In genomic region chr13:43452843-43453605, GRCm38 (mm10) we compare ENCODE assay signal across 10 mouse cellular contexts. TPM values are rescaled to one million over a fixed set of nuclear protein-coding genes. Genes with fewer than 3 reads are reported as not detected.
DNase-seq lines count a peak whose midpoint lies in the region; ATAC-seq lines count a peak whose summit lies in the region.
"Had no signal": no experiment of that assay in that cellular context is flagged by ENCODE, and none has a peak within 500 bp of the region (broad histone marks: within the 10 kb centered on the region; RNA-seq: fewer than 3 reads in every experiment).

No protein-coding gene starts in this region.

- peak overlapping the region; percentile 35 to 48; a peak in 3 of 4 replicates for H3K27ac ChIP-seq in heart, embryonic 14.5 days (replicated peaks in 1 of 2; ENCODE audit: control insufficient read depth in 1 of 2, insufficient read depth in 1 of 2, low read depth in 2 of 2, low read length in 2 of 2)
- peak overlapping the region; percentile 46 for H3K27ac ChIP-seq in midbrain, embryonic 12.5 days (replicated peaks)
- no peak overlapping the region; the same call in 1 of the 2 replicates for H3K27ac ChIP-seq in midbrain, embryonic 10.5 days (replicated peaks)
- peak overlapping the region; percentile 57 for H3K27ac ChIP-seq in hindbrain, embryonic 12.5 days
- H3K27ac ChIP-seq: limb, embryonic 12.5 days had no signal

- no peak overlapping the region for H3K9ac ChIP-seq in heart, embryonic 14.5 days (ENCODE audit: low read length)
- H3K9ac ChIP-seq in midbrain, embryonic 12.5 days (replicated peaks), result no peak overlapping the region
- no peak overlapping the region for H3K9ac ChIP-seq in hindbrain, embryonic 12.5 days
- H3K9ac ChIP-seq: limb, embryonic 12.5 days had no signal

- no peak for DNase-seq in heart, postnatal 4 days
- no peak for DNase-seq in midbrain, embryonic 10.5 days (ENCODE audit: low spot score)
- peak; percentile 73 for DNase-seq in thymus, postnatal 14 days
- DNase-seq in ovary, postnatal 10 days (ENCODE audit: low spot score), result no peak
- no peak for DNase-seq in ovary, postnatal 36 days (ENCODE audit: low spot score)

- no peaks in the 10 kb centered on the region for H3K27me3 ChIP-seq in heart, embryonic 14.5 days (ENCODE audit: control insufficient read depth, insufficient read depth, low read length)
- no peaks in the 10 kb centered on the region for H3K27me3 ChIP-seq in midbrain, embryonic 12.5 days
- H3K27me3 ChIP-seq in midbrain, embryonic 10.5 days (ENCODE audit: low read depth, poor library complexity, severe bottlenecking), result no peaks in the 10 kb centered on the region
- no peaks in the 10 kb centered on the region for H3K27me3 ChIP-seq in hindbrain, embryonic 12.5 days
- H3K27me3 ChIP-seq: limb, embryonic 12.5 days; Patski had no signal

- H3K4me1 ChIP-seq in heart, embryonic 14.5 days (ENCODE audit: control insufficient read depth in 2 of 2, insufficient read depth in 2 of 2, low read length in 2 of 2), result peaks cover 0 to 11% of the 10 kb centered on the region in 2 experiments; a peak in 2 of 4 replicates
- peaks cover 16% of the 10 kb centered on the region for H3K4me1 ChIP-seq in midbrain, embryonic 12.5 days
- peaks cover 17% of the 10 kb centered on the region for H3K4me1 ChIP-seq in midbrain, embryonic 10.5 days
- peaks cover 9% of the 10 kb centered on the region for H3K4me1 ChIP-seq in hindbrain, embryonic 12.5 days

- H3K4me2 ChIP-seq in heart, embryonic 14.5 days (ENCODE audit: low read length), result peak overlapping the region; percentile 6; the same call in 1 of the 2 replicates
- H3K4me2 ChIP-seq in midbrain, embryonic 12.5 days (replicated peaks), result peak overlapping the region; percentile 14; the same call in 1 of the 2 replicates
- 0 out of 2 replicates have a peak overlapping the region, but pooled peaks have one; percentile 15 for H3K4me2 ChIP-seq in hindbrain, embryonic 12.5 days (replicated peaks)
- H3K4me2 ChIP-seq: limb, embryonic 12.5 days had no signal

- no peaks in the 10 kb centered on the region for H3K36me3 ChIP-seq in heart, embryonic 14.5 days (ENCODE audit: control insufficient read depth, insufficient read depth, low read length)
- H3K36me3 ChIP-seq in midbrain, embryonic 12.5 days, result no peaks in the 10 kb centered on the region
- no peaks in the 10 kb centered on the region for H3K36me3 ChIP-seq in midbrain, embryonic 10.5 days
- H3K36me3 ChIP-seq in hindbrain, embryonic 12.5 days, result no peaks in the 10 kb centered on the region
- H3K36me3 ChIP-seq: limb, embryonic 12.5 days had no signal

- WGBS in heart, embryonic 14.5 days, result 48% methylated on average over 7 of the region's 7 CpGs
- WGBS in midbrain, embryonic 12.5 days, result 36% methylated on average over 7 of the region's 7 CpGs
- WGBS in midbrain, embryonic 10.5 days, result 54% methylated on average over 7 of the region's 7 CpGs
- 33% methylated on average over 7 of the region's 7 CpGs for WGBS in hindbrain, embryonic 12.5 days

- no peak overlapping the region for H3K4me3 ChIP-seq in heart, embryonic 14.5 days (ENCODE audit: control insufficient read depth in 1 of 2, insufficient read depth in 1 of 2, low read depth in 1 of 2, low read length in 2 of 2)
- no peak overlapping the region for H3K4me3 ChIP-seq in midbrain, embryonic 12.5 days
- no peak overlapping the region for H3K4me3 ChIP-seq in midbrain, embryonic 10.5 days
- no peak overlapping the region for H3K4me3 ChIP-seq in hindbrain, embryonic 12.5 days
- H3K4me3 ChIP-seq: limb, embryonic 12.5 days had no signal

- ATAC-seq in heart, embryonic 14.5 days (ENCODE audit: insufficient number of reproducible peaks, insufficient read depth, low FRiP score, low read depth), result no peak
- ATAC-seq in midbrain, embryonic 12.5 days (ENCODE audit: low FRiP score, low read depth), result no peak
- ATAC-seq in hindbrain, embryonic 12.5 days (ENCODE audit: low FRiP score), result no peak
- ATAC-seq: Patski had no signal

- no peaks in the 10 kb centered on the region for H3K9me3 ChIP-seq in heart, embryonic 14.5 days (ENCODE audit: control insufficient read depth, low read length)
- H3K9me3 ChIP-seq in midbrain, embryonic 12.5 days, result no peaks in the 10 kb centered on the region
- no peaks in the 10 kb centered on the region for H3K9me3 ChIP-seq in midbrain, embryonic 10.5 days (replicated peaks)
- H3K9me3 ChIP-seq in hindbrain, embryonic 12.5 days (replicated peaks), result no peaks in the 10 kb centered on the region
- H3K9me3 ChIP-seq: limb, embryonic 12.5 days had no signal

RNA-seq across cellular contexts. Expression of gene Ranbp9, which starts 28.1 kb away (rescaled TPM):
- polyA plus RNA-seq in heart, embryonic 14.5 days (2014; fragmentation: Nextera tagmentation; extraction: Ambion mirVana), result 8.8 and 13.7 TPM in 2 replicates
- total RNA-seq in heart, postnatal 4 days (2021), result 10 to 100 TPM; 47.0 to 50.2 TPM
- 11.7 and 13.4 TPM in 2 replicates for polyA plus RNA-seq in midbrain, embryonic 12.5 days (2016; fragmentation: Nextera tagmentation; extraction: Ambion mirVana)
- 7.7 and 9.3 TPM in 2 replicates for polyA plus RNA-seq in midbrain, embryonic 10.5 days (2016; fragmentation: Nextera tagmentation; extraction: Ambion mirVana)
- polyA plus RNA-seq in hindbrain, embryonic 12.5 days (2016; fragmentation: Nextera tagmentation; extraction: Ambion mirVana), result 12.2 and 12.8 TPM in 2 replicates

RNA-seq across cellular contexts. Expression of gene Nol7, which starts 54.8 kb away (rescaled TPM):
- polyA plus RNA-seq in heart, embryonic 14.5 days (2014; fragmentation: Nextera tagmentation; extraction: Ambion mirVana), result 128 and 141 TPM in 2 replicates
- total RNA-seq in heart, postnatal 4 days (2021), result 100 to 1,000 TPM; 123 to 126 TPM
- 202 and 208 TPM in 2 replicates for polyA plus RNA-seq in midbrain, embryonic 12.5 days (2016; fragmentation: Nextera tagmentation; extraction: Ambion mirVana)
- 162 and 173 TPM in 2 replicates for polyA plus RNA-seq in midbrain, embryonic 10.5 days (2016; fragmentation: Nextera tagmentation; extraction: Ambion mirVana)
- 171 and 174 TPM in 2 replicates for polyA plus RNA-seq in hindbrain, embryonic 12.5 days (2016; fragmentation: Nextera tagmentation; extraction: Ambion mirVana)
